Mouse (Mus musculus) urinary bladder, adult 18-20 months (tissue): ENCODE results near the gene Kcnb1.

Source experiments
- DNase-seq, 2 experiments: peaks; one replicate each; pipeline ENCODE4 v3.0.0; 2022; ENCODE audit warnings: low spot score in 2 of 2, mixed read lengths in 2 of 2

The Kcnb1 gene

DNA sequence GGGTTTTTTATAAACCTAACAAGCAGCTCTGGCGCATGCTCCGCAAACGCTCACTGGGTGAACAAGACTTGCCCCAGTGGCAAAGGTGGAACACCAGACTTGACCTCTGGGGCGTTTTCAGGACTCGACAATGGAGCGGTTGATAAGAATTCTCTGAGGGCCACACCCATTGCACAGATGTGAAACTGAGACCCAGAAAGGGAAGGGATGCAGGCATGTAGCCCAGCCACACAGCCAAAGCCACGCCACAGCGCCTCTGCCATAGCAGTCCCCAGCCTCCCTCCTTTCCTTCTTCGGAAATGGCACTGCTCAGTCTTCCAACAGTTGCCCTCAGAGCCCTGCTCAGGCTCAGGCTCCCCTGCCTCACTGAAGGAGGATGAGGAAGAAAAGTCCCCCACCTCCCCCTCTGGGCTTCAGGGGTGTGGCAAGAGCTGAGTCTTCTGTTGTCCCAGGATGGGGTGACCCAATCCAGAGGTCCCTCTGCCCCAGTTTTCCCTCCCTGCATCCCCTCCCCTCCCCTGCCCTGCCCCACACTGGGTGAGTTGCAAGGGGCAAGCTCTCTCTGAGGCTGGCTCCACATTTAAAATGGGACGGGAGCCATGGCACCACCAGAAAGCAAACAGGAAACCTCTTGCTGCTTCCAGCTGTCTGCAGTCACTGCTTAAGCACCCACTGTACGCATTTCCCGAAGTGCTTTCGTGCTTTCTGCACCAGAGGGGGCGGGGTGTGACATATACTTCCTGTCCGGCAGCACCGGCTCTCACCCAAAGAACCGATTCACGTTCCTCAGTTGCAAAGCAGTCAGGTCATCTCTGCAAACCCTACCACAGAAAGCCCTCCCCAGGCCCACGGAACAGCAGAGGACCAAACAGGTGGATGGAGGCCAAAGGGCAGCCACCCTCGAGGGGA, 61.0 kb downstream of the Kcnb1 start:
- peak; percentile 9 to 31 for DNase-seq

GRCm38 (mm10) chr2:167127404-167127803, 62.6 kb downstream of the Kcnb1 start:
- no peak for DNase-seq

GRCm38 (mm10) chr2:167125781-167126180, 64.2 kb downstream of the Kcnb1 start:
- DNase-seq, result no peak

DNA sequence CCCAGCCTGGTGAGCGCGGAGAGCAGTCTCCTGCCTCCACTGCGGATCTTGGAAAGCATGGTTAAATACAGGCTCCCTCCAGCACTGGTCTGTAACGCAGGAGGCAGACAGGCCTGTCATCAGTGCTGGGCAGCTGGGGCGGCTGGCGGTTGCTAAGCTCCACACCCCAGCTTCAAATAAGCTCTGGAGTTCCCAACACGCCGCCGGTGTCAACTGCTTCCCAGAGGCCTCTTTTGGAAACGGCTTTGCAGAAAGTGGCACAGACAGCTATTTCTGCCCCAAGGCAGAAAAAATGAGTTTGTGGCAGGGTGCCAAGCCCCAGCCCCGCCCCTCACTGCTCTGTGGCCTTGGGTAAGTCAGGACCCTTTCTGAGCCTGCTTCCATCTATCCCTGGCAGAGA, 66.0 kb downstream of the Kcnb1 start:
- DNase-seq, result no peak

GRCm38 (mm10) chr2:167122737-167123136, 67.2 kb downstream of the Kcnb1 start:
- no peak for DNase-seq

GRCm38 (mm10) chr2:167121996-167122395, 68.0 kb downstream of the Kcnb1 start:
- DNase-seq, result no peak

- no peak for DNase-seq
Observed at GRCm38 (mm10) chr2:167121228-167121627, 68.7 kb downstream of the Kcnb1 start.

- DNase-seq, result no peak
Observed at GRCm38 (mm10) chr2:167120186-167120830, 69.6 kb downstream of the Kcnb1 start.

DNA sequence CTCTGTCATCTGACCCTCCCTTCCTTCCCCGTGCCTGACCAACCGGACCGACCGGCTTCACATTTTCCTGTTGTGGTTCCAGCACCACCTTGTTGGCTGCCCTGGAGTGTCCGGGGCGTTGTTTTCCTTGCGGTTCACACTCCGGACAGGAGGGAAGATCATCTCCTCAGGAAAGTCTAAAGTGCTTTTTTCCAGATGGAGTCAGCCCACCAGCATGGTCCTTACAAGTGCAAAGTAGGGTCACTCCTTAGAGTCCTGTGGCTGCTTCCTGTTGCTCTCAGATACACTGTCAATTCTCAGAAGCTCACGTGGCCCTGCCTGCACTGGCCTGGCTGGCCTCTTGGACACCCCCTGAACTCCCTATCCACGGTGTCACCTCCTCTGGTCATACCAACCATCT, 71.9 kb downstream of the Kcnb1 start:
- peak; percentile 54 to 77 for DNase-seq

GRCm38 (mm10) chr2:167112737-167113136, 77.2 kb downstream of the Kcnb1 start:
- DNase-seq, result peak; percentile 63 to 83

- DNase-seq, result no peak
Observed at GRCm38 (mm10) chr2:167112259-167112658, 77.7 kb downstream of the Kcnb1 start.

- no peak for DNase-seq
Observed at GRCm38 (mm10) chr2:167109506-167109905, 80.4 kb downstream of the Kcnb1 start.

DNA sequence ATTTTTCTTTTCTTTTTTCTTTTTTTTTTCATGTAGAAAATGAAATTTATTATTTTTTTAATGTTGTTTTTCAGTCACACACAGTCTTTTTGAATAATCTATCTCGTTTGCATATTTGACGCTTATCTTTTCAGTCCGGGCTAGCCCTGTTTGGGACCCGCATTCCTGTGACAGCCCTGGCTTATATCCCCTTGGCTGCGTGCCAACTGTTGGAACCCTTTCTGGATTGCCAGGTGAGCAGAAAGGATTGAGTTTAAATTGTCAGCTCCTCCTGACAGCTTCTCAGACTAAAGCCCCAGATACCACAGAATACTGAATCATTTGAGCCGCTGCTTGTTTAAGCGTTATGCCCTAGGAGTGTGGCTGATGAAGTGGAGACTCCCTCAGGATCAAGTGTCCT, 86.4 kb downstream of the Kcnb1 start:
- DNase-seq, result no peak

GRCm38 (mm10) chr2:167101743-167102441, 88.1 kb downstream of the Kcnb1 start:
- no peak for DNase-seq

DNA sequence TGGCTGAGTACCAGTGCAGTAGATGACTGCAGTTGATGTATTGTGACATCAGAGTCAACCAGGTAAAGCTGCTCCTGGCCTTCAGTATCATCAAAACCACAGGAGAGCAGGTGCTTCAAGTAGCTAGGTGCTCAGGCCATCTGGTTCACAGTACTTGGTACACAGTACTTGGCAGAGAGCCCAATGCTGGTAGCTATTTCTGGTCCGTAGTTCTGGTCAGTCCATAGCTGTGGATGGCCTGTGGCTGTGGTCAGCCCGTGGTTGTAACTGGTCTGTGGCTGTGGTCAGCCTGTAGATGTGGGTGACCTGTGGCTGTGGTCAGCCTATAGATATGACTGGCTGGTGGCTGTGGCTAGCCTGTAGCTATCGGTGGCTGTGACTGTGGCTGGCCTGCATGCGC, 95.3 kb downstream of the Kcnb1 start:
- DNase-seq, result no peak

GRCm38 (mm10) chr2:167093171-167093900, 96.6 kb downstream of the Kcnb1 start:
- no peak for DNase-seq

- no peak for DNase-seq
Observed at GRCm38 (mm10) chr2:167090271-167090670, 99.7 kb downstream of the Kcnb1 start.

DNA sequence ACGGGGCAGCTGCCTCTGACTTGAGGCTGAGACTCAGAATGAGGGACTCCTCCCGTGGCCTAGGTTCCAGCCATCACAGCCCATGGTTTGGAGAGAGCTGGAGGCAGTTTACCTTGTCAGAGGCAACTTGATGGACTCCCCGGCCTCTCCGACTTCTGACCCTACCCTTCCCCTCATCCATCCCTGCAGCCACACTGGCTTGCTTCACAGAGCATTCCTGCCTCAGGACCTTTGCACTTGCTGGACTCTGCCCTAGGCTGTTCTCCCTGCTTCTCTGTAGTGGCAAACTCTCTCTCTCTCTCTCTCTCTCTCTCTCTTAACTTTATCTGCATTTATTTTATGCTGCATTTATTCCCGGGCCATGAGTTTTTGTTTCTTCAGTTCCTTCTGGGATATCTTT, 103.1 kb downstream of the Kcnb1 start:
- no peak for DNase-seq

DNA sequence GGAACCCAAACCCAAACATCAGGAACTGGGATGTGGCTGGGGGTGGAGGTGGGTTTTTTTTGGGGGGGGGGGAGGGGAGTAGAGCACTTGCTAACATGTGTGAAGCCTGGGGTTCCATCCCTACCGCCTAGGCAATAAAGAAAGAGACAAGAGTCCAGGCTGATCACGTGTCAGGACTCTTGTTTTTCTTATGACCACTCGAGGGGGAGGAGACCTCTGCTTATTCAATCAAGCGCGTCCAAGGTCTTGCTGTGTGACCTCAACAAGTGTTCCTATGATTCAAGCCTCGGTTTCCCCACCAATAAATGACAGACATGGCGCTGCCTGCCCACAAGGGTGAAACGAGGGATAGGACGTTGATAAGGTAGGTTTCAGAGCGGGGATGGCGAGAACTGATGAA, 103.9 kb downstream of the Kcnb1 start:
- no peak for DNase-seq

- DNase-seq, result no peak
Observed at GRCm38 (mm10) chr2:167081639-167082038, 108.3 kb downstream of the Kcnb1 start.

- DNase-seq, result no peak
Observed at GRCm38 (mm10) chr2:167081135-167081534, 108.8 kb downstream of the Kcnb1 start.

DNA sequence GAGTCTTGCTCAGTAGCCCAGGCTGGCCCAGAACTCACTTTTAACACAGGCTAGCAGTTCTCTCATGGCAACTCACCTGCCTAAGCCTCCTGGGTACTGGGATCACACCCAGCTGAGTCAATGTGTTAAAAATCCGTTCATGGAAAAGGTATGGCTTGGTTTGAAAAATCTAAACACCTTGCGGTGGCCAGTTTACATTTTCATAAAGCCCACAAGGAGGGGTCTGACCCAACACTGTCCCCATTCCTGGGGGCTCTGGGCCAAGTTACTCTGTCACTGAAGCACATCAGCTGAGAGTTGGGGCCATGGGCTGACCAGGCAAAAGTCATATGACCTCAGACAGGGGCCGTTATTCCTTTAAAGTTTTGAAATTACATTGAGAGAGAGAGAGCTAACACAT, 109.6 kb downstream of the Kcnb1 start:
- no peak for DNase-seq
